Mouse (Mus musculus): Measurements from ENCODE around the gene Safb. TPM values are rescaled to one million over a fixed set of nuclear protein-coding genes. Genes with fewer than 3 reads are reported as not detected.
A peak's percentile ranks its signal among the peaks of the same experiment; 100 is the strongest.

Safb gene
- polyA plus RNA-seq (2015; fragmentation: Nextera tagmentation; extraction: Ambion mirVana) = 95.9 and 103 TPM in 2 replicates

GRCm38 (mm10) chr17:56584257-56585130, at the start of gene Safb, which contains the start of gene Safb2:
Gene Safb, plus strand, starts transcription at chr17:56584825.
Gene Safb2, minus strand, starts transcription at chr17:56584585.
- Histone ChIP-seq H3K27ac (replicated peaks) (peak within 1 kb of the TSS; percentile 95), H3K36me3 (peaks cover 51% of the 10 kb centered on the region), H3K4me3 (replicated peaks) (peak within 1 kb of the TSS; percentile 88), H3K9me3 (replicated peaks) (no peaks in the 10 kb centered on the region), H3K27me3 (replicated peaks) (no peaks in the 10 kb centered on the region), H3K9ac (replicated peaks) (peak within 1 kb of the TSS; percentile 87), H3K4me1 (peaks cover 65% of the 10 kb centered on the region), H3K4me2 (peak within 1 kb of the TSS; percentile 92)
- ATAC-seq (ENCODE audit: low FRiP score) = peak; percentile 95
- under 1% methylated on average over 93 of the region's 101 CpGs for WGBS

- no peak overlapping the region for H3K4me2 ChIP-seq
- 0 out of 2 replicates have a peak, but pooled peaks cover 2% of the 10 kb centered on the region for H3K9me3 ChIP-seq (replicated peaks)
- ATAC-seq (ENCODE audit: low FRiP score) = peak; percentile 49; the same call in 1 of the 2 replicates
- H3K27me3 ChIP-seq (replicated peaks) = no peaks in the 10 kb centered on the region
- H3K4me3 ChIP-seq (replicated peaks) = no peak overlapping the region
- H3K36me3 ChIP-seq = no peaks in the 10 kb centered on the region
- H3K27ac ChIP-seq (replicated peaks) = peak overlapping the region; percentile 74
- 26% methylated on average over 14 of the region's 14 CpGs for WGBS
- peaks cover 17% of the 10 kb centered on the region; the same call in 1 of the 2 replicates for H3K4me1 ChIP-seq
- H3K9ac ChIP-seq (replicated peaks) = 0 out of 2 replicates have a peak overlapping the region, but pooled peaks have one; percentile 10
These were observed 48.4 kb upstream of the Safb start for GRCm38 (mm10) chr17:56536192-56536591.

GRCm38 (mm10) chr17:56536874-56537273, 47.8 kb upstream of the Safb start:
- Histone ChIP-seq H3K9me3 (replicated peaks) (0 out of 2 replicates have a peak, but pooled peaks cover 2% of the 10 kb centered on the region), H3K27ac (replicated peaks) (peak overlapping the region; percentile 74), H3K27me3 (replicated peaks) (no peaks in the 10 kb centered on the region), H3K4me1 (peaks cover 17% of the 10 kb centered on the region; the same call in 1 of the 2 replicates), H3K4me2 (no peak overlapping the region), H3K9ac (replicated peaks) (no peak overlapping the region), H3K4me3 (replicated peaks) (no peak overlapping the region), H3K36me3 (no peaks in the 10 kb centered on the region)
- no peak for ATAC-seq (ENCODE audit: low FRiP score)
- whole genome bisulfite sequencing = 39% methylated on average over 3 of the region's 3 CpGs

GRCm38 (mm10) chr17:56537912-56538311, 46.7 kb upstream of the Safb start:
- peak; percentile 15; the same call in 1 of the 2 replicates for ATAC-seq (ENCODE audit: low FRiP score)
- Histone ChIP-seq H3K9me3 (replicated peaks) (no peaks in the 10 kb centered on the region), H3K27ac (replicated peaks) (peak overlapping the region; percentile 33; the same call in 1 of the 2 replicates), H3K4me2 (no peak overlapping the region), H3K4me1 (peaks cover 27% of the 10 kb centered on the region), H3K4me3 (replicated peaks) (no peak overlapping the region), H3K36me3 (no peaks in the 10 kb centered on the region), H3K9ac (replicated peaks) (no peak overlapping the region), H3K27me3 (replicated peaks) (no peaks in the 10 kb centered on the region)
- 10% methylated on average over 8 of the region's 8 CpGs for WGBS

- peaks cover 27% of the 10 kb centered on the region for H3K4me1 ChIP-seq
- no peaks in the 10 kb centered on the region for H3K27me3 ChIP-seq (replicated peaks)
- H3K36me3 ChIP-seq = no peaks in the 10 kb centered on the region
- no peak overlapping the region for H3K4me2 ChIP-seq
- H3K27ac ChIP-seq (replicated peaks) = no peak overlapping the region
- no peaks in the 10 kb centered on the region for H3K9me3 ChIP-seq (replicated peaks)
- no peak for ATAC-seq (ENCODE audit: low FRiP score)
- no peak overlapping the region for H3K9ac ChIP-seq (replicated peaks)
- 45% methylated on average over 6 of the region's 6 CpGs for WGBS
- H3K4me3 ChIP-seq (replicated peaks) = no peak overlapping the region
These were observed 44.1 kb upstream of the Safb start for GRCm38 (mm10) chr17:56540562-56540975.

GRCm38 (mm10) chr17:56542736-56543135, 41.9 kb upstream of the Safb start:
- no peak overlapping the region for H3K9ac ChIP-seq (replicated peaks)
- H3K9me3 ChIP-seq (replicated peaks) = no peaks in the 10 kb centered on the region
- no peak for ATAC-seq (ENCODE audit: low FRiP score)
- H3K27me3 ChIP-seq (replicated peaks) = no peaks in the 10 kb centered on the region
- H3K27ac ChIP-seq (replicated peaks) = peak overlapping the region; percentile 51; the same call in 1 of the 2 replicates
- peaks cover 28% of the 10 kb centered on the region for H3K4me1 ChIP-seq
- no peak overlapping the region for H3K4me3 ChIP-seq (replicated peaks)
- 22% methylated on average over 8 of the region's 8 CpGs for WGBS
- H3K36me3 ChIP-seq = no peaks in the 10 kb centered on the region
- H3K4me2 ChIP-seq = no peak overlapping the region

- Histone ChIP-seq H3K27me3 (replicated peaks) (no peaks in the 10 kb centered on the region), H3K9me3 (replicated peaks) (no peaks in the 10 kb centered on the region), H3K9ac (replicated peaks) (no peak overlapping the region), H3K27ac (replicated peaks) (no peak overlapping the region), H3K4me1 (peaks cover 22% of the 10 kb centered on the region), H3K4me2 (no peak overlapping the region), H3K36me3 (no peaks in the 10 kb centered on the region), H3K4me3 (replicated peaks) (no peak overlapping the region)
- no peak for ATAC-seq (ENCODE audit: low FRiP score)
- WGBS = 89% methylated on average over 3 of the region's 3 CpGs
These were observed 40.9 kb upstream of the Safb start for GRCm38 (mm10) chr17:56543684-56544224.

GRCm38 (mm10) chr17:56544699-56545387, 39.8 kb upstream of the Safb start:
- H3K4me3 ChIP-seq (replicated peaks) = no peak overlapping the region
- no peak overlapping the region for H3K27ac ChIP-seq (replicated peaks)
- H3K4me1 ChIP-seq = peaks cover 22% of the 10 kb centered on the region
- H3K4me2 ChIP-seq = no peak overlapping the region
- H3K9ac ChIP-seq (replicated peaks) = no peak overlapping the region
- no peaks in the 10 kb centered on the region for H3K27me3 ChIP-seq (replicated peaks)
- no peaks in the 10 kb centered on the region for H3K36me3 ChIP-seq
- ATAC-seq (ENCODE audit: low FRiP score) = no peak
- no peaks in the 10 kb centered on the region for H3K9me3 ChIP-seq (replicated peaks)
- WGBS = 80% methylated on average over 7 of the region's 7 CpGs

- H3K4me3 ChIP-seq (replicated peaks) = no peak overlapping the region
- H3K9me3 ChIP-seq (replicated peaks) = no peaks in the 10 kb centered on the region
- peaks cover 24% of the 10 kb centered on the region for H3K4me1 ChIP-seq
- no peaks in the 10 kb centered on the region for H3K36me3 ChIP-seq
- no peak overlapping the region for H3K27ac ChIP-seq (replicated peaks)
- no peak overlapping the region for H3K9ac ChIP-seq (replicated peaks)
- WGBS = 91% methylated on average over 1 of the region's 1 CpGs
- no peak overlapping the region for H3K4me2 ChIP-seq
- H3K27me3 ChIP-seq (replicated peaks) = no peaks in the 10 kb centered on the region
- ATAC-seq (ENCODE audit: low FRiP score) = no peak
These were observed 38.7 kb upstream of the Safb start for GRCm38 (mm10) chr17:56545945-56546344.

- no peak overlapping the region for H3K9ac ChIP-seq (replicated peaks)
- H3K27ac ChIP-seq (replicated peaks) = peak overlapping the region; percentile 45
- 86% methylated on average over 5 of the region's 5 CpGs for WGBS
- no peaks in the 10 kb centered on the region for H3K27me3 ChIP-seq (replicated peaks)
- H3K36me3 ChIP-seq = no peaks in the 10 kb centered on the region
- no peaks in the 10 kb centered on the region for H3K9me3 ChIP-seq (replicated peaks)
- no peak overlapping the region for H3K4me2 ChIP-seq
- ATAC-seq (ENCODE audit: low FRiP score) = no peak
- H3K4me1 ChIP-seq = peaks cover 29% of the 10 kb centered on the region
- H3K4me3 ChIP-seq (replicated peaks) = no peak overlapping the region
These were observed 38.0 kb upstream of the Safb start for GRCm38 (mm10) chr17:56546576-56546975.

- Histone ChIP-seq H3K27me3 (replicated peaks) (no peaks in the 10 kb centered on the region), H3K4me2 (no peak overlapping the region), H3K36me3 (no peaks in the 10 kb centered on the region), H3K27ac (replicated peaks) (peak overlapping the region; percentile 45), H3K9ac (replicated peaks) (peak overlapping the region; percentile 28; the same call in 1 of the 2 replicates), H3K4me3 (replicated peaks) (no peak overlapping the region), H3K4me1 (peaks cover 31% of the 10 kb centered on the region), H3K9me3 (replicated peaks) (no peaks in the 10 kb centered on the region)
- ATAC-seq (ENCODE audit: low FRiP score) = peak; percentile 21; the same call in 1 of the 2 replicates
- 47% methylated on average over 17 of the region's 17 CpGs for WGBS
These were observed 37.3 kb upstream of the Safb start for GRCm38 (mm10) chr17:56547116-56547845.
